Mouse (Mus musculus) bone marrow, adult 2 months (tissue): ENCODE results near the gene Tmem50a. TPM values are rescaled to one million over a fixed set of nuclear protein-coding genes. Genes with fewer than 3 reads are reported as not detected.

Source experiments
- H3K27ac ChIP-seq: fragments of 200-500 bp; 2 replicates; pipeline ENCODE4 v1.5.1; 2012; ENCODE audit warnings: low read depth, mild to moderate bottlenecking, control low read depth, inconsistent platforms, low read length; ENCODE audit not compliant: control insufficient read depth, poor library complexity, insufficient read depth
- H3K4me1 ChIP-seq: fragments of 200-500 bp; 2 replicates; pipeline ENCODE4 v1.6.1; 2011; ENCODE audit warnings: low read length; ENCODE audit not compliant: control insufficient read depth, insufficient read depth
- H3K4me3 ChIP-seq: fragments of 200-500 bp; replicated peaks from 2 replicates; pipeline ENCODE3; 2011; ENCODE audit warnings: mild to moderate bottlenecking, low read depth, low read length, control low read depth; ENCODE audit not compliant: control insufficient read depth
- CTCF ChIP-seq: fragments of 200-500 bp; IDR thresholded peaks from 2 replicates; pipeline ENCODE4 v1.5.1; 2011; ENCODE audit warnings: low read length, control low read depth; ENCODE audit not compliant: control insufficient read depth, insufficient read depth
- POLR2A ChIP-seq: fragments of 200-500 bp; IDR thresholded peaks from 2 replicates; pipeline ENCODE4 v1.6.1; 2011; ENCODE audit warnings: low read depth, mild to moderate bottlenecking, control low read depth, low read length, borderline replicate concordance; ENCODE audit not compliant: control insufficient read depth
- WGBS: fragments of 180-500 bp; shearing (Covaris S2); methylation state at CpG from one replicate; pipeline ENCODE4 v1.1.7; 2018; 5-methylcytosine and 5-hydroxymethylcytosine counted together
- polyA plus RNA-seq: library from polyadenylated mRNA; stranded (reverse); fragments of >200 nt; gene quantifications from 2 replicates; pipeline ENCODE4 v1.2.4, GENCODE M21; 2011; ENCODE audit warnings: low replicate concordance; ENCODE audit not compliant: missing spikeins, insufficient read depth, insufficient read length

The Tmem50a gene
- polyA plus RNA-seq = 103 and 127 TPM in 2 replicates

DNA sequence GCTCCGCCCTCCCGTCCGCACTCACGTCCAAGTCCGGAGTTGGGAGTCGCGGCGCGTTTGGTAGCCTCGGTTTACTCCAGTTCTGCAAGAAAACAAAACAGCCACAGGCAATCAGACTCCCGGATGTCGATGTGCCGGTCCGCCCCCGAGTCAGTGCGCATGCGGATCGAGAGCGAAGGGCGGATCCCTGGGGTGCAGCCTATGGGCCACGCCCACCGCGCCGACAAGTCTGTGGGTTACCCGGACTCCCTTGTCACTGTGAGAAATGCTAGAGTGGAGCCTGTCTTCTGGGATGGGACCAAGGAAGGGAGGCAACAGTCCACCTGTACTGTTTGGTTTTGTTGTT lies at the start of gene Tmem50a:
Gene Tmem50a (minus strand): TSS at position 161 of the 346 bp plus-strand sequence.
- peaks cover 8% of the 10 kb centered on the region for H3K4me1 ChIP-seq
- TF ChIP-seq POLR2A (peak; percentile 76; the same call in 1 of the 2 replicates), CTCF (no peak)
- H3K4me3 ChIP-seq = peak within 1 kb of the TSS; percentile 82
- WGBS = under 1% methylated on average over 25 of the region's 25 CpGs
- peak within 1 kb of the TSS; percentile 99 for H3K27ac ChIP-seq

DNA sequence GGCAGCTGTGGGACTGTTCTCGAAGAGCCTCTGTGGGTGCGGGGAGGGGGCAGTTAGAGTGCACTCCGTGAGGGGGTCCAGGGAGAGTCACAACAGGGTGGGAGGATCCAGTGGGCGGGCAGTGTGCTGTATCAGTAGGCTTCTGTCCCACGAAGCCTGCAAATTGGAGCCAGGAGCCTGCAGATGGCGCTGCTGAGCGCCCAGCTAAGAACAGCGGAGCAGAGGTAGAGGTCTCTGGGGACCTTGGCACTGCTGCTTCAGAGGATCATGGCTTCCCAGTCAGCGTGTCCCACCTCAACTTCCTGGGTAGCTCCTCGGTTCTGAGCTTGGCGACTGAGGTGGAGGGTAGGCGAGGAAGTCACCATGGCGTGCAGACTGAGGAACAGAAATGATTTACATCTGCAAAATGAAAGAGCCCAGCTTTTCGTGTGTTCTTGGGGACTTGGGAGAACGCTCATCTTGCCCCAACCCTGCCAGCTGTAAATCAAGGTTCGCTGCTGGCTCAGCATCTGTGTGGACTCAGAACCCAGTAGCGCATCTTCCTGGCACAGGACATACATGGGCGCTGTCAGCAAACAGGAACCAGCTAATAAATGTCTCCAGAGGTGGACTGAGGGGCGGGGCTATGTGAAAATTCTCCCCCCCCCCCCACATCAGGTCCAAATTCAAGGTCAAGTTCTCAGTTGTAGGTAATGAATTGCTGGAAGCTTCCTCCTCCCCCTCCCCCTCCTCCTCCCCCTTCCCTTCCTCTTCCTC lies 48.4 kb upstream of the Tmem50a start:
- Histone ChIP-seq H3K4me3 (peak overlapping the region; percentile 78), H3K27ac (peak overlapping the region; percentile 45), H3K4me1 (peaks cover 5% of the 10 kb centered on the region; the same call in 1 of the 2 replicates)
- WGBS = 7% methylated on average over 19 of the region's 19 CpGs
- TF ChIP-seq POLR2A (no peak), CTCF (peak; percentile 78)

DNA sequence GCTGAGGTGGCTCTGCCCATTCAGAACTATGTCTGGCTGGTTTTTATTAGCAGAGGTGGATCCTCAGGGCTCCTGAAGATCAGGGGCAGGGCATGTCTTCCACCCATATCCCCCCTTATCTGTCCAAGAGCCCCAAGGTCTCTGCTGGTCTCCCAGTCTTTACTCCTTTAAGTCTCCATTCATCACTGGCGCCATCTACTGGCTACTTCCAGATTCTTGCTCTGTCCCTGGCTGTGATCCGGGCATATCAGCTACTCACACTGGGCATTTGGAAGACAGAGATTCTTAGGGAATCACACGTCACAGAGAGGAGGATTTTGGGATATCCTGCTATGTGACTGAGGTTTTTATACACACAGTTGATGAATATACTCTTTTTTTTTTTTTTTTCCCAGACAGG lies 41.5 kb upstream of the Tmem50a start:
- no peak for TF ChIP-seq POLR2A
- peak; percentile 52; the same call in 1 of the 2 replicates for TF ChIP-seq CTCF
- WGBS = 15% methylated on average over 3 of the region's 3 CpGs
- Histone ChIP-seq H3K4me3 (no peak overlapping the region), H3K4me1 (no peaks in the 10 kb centered on the region), H3K27ac (no peak overlapping the region)

DNA sequence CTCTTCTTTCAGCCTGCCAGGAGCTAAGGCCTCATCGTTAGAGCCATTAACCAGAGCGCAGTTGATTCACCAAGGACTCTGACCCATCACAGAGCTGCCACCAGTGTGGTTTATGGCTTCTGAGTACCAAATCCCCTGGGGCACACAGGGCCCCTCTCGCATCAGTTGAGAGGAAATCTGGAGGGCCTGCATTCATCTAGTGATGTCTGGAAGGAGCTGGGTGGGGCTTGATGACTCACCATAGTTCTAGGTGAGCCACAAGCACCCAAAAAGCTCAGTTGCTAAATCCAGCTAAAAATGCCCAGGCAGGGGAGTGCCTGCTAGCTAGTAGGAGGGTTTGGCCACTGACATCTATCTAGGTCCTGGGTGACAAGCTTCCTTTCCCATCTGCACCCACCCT lies 41.0 kb upstream of the Tmem50a start:
- 27% methylated on average over 3 of the region's 3 CpGs for WGBS

DNA sequence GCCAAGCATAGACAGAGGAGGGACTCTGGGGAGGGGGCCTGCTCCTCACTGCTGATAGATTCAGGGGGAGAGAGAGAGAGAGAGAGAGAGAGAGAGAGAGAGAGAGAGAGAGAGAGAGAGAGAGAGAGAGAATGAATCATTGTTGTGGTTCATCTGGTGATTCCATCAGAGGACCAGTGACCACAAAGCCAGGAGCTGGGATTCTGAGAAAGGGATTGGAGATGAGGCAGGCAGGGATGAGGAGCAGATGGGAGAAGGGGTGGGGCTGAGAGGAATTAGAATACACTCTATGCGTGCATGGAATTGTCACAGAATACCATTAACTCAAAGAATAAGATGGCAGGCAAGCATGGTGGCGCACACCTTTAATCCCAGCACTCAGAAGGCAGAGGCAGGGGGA lies 40.4 kb upstream of the Tmem50a start:
- no peak overlapping the region for H3K27ac ChIP-seq
- 94% methylated on average over 2 of the region's 2 CpGs for WGBS
- H3K4me1 ChIP-seq = no peaks in the 10 kb centered on the region
- H3K4me3 ChIP-seq = no peak overlapping the region
- no peak for TF ChIP-seq CTCF
- no peak for TF ChIP-seq POLR2A

More for the DNA sequence above, 41.0 kb upstream of the Tmem50a start:
- no peak for TF ChIP-seq POLR2A
- no peak for TF ChIP-seq CTCF
- no peak overlapping the region for H3K27ac ChIP-seq
- H3K4me3 ChIP-seq = no peak overlapping the region
- no peaks in the 10 kb centered on the region for H3K4me1 ChIP-seq

DNA sequence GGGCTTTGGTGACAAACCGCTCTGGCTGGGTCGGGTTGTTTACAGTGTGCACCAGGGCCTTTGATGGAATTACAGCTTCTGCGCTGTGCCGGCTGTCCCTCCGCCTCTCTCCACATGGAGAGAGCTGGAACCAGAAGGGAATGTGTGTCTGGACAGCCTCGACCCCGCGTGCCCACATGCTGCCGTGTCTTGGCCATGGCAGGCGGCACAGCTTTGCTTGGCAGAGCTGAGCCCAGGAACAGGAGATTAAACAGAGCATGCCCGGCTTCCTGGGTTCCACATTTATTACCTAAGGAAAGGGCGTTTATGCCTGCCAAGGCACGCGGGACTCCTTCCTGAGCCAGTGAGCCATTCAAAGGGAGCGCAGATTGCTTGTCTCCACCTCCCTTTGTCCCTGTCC lies 39.6 kb upstream of the Tmem50a start:
- Histone ChIP-seq H3K4me1 (no peaks in the 10 kb centered on the region), H3K27ac (no peak overlapping the region), H3K4me3 (no peak overlapping the region)
- 71% methylated on average over 15 of the region's 15 CpGs for WGBS
- TF ChIP-seq POLR2A (no peak), CTCF (no peak)

DNA sequence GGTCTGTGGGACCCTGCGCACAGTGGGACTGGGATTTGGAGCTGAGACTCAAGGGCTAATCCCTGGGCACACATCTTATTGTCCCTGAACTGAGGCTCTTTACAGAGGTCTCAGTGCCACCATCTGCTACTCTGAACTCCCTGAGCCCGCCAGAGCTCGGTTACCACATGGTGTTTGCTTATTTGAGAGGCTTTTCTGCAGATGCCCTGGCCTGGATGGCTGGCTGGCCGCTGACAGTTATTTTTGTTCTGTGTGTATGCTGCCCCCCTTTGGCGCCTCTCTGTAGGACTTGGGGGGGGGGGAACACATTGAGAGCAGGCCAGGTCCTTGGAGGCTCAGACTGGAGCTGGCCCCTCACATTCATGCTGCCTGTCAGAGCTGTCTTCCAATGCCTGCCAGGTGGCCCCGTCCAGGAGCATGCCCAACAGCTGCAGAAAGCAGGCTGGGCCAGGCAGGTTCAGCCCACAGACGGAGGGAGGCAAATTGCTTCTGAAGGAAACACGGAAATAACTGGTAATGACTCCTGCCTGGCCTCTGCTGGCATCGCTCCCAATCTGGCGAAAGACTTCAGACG lies 35.8 kb upstream of the Tmem50a start:
- TF ChIP-seq POLR2A (no peak), CTCF (peak; percentile 16; the same call in 1 of the 2 replicates)
- Histone ChIP-seq H3K4me1 (no peaks in the 10 kb centered on the region), H3K27ac (no peak overlapping the region; the same call in 1 of the 2 replicates), H3K4me3 (no peak overlapping the region)
- WGBS = 12% methylated on average over 11 of the region's 11 CpGs

DNA sequence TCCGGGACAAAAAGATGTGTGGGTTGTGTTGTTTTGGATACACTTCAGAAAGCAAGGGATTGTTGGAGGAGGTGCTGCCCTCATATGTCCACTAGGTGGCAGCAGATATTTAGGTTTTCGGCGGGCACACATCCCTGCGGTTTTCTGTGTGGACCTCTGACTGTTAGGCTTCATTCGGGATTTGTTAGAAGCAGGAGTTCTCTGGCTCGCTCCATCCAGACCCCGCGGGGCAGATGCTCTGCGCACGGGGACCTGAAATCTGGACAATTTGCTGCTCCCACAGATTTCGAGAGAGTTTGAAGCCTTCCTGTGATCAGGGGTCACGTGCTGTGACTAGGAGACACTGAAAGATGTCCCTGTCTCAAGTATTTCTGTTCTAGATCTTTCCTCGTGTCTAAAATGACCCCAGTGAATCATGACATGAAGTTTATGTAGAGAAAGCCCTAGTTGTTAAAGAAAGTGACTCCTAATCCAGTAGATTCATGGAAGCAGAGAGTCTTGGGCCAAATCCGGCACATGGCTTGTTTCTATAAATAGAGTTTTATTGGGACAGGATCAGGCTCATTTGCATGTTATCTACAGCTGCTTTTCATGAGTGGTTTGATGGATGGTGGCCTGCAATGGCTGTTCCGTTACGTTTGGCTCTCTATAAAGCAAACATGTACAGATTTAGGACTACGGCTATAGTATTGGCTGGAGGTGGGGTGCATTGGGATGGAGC lies 31.4 kb upstream of the Tmem50a start:
- Histone ChIP-seq H3K4me3 (peak overlapping the region; percentile 27), H3K27ac (no peak overlapping the region), H3K4me1 (no peaks in the 10 kb centered on the region)
- WGBS = 12% methylated on average over 17 of the region's 17 CpGs
- TF ChIP-seq CTCF (peak; percentile 81), POLR2A (no peak)
